Mouse (Mus musculus) CH12.LX (cell line): ENCODE results near the gene Tppp. TPM values are rescaled to one million over a fixed set of nuclear protein-coding genes. Genes with fewer than 3 reads are reported as not detected.
"Not testable (repeated sequence)": the region's sequence is repeated elsewhere in the genome, so short reads cannot be mapped to it uniquely, and the experiment has no call there.

Source experiments
- DNase-seq: peaks from one replicate; pipeline ENCODE4 v3.0.0-alpha.2; 2013; ENCODE audit errors: extremely low read depth
- H3K27ac ChIP-seq: 2 replicates; pipeline ENCODE4 v1.5.1; 2012; ENCODE audit warnings: low read depth, mild to moderate bottlenecking, control low read depth, moderate library complexity; ENCODE audit not compliant: insufficient read depth
- H3K27me3 ChIP-seq: replicated peaks from 2 replicates; pipeline ENCODE3; 2012; ENCODE audit warnings: inconsistent platforms
- H3K36me3 ChIP-seq, 2 experiments: replicated peaks in 1 of 2; 2 replicates each; pipeline versions ENCODE3 to v1.6.1; 2012; ENCODE audit warnings: inconsistent platforms in 1 of 2, low read length in 1 of 2, mild to moderate bottlenecking in 1 of 2, mixed read lengths in 1 of 2, moderate library complexity in 1 of 2; ENCODE audit not compliant: control insufficient read depth in 1 of 2, insufficient read depth in 1 of 2
- H3K4me1 ChIP-seq, 2 experiments: 2 replicates each; pipeline ENCODE4 v1.6.1; 2012; ENCODE audit warnings: inconsistent platforms in 1 of 2, moderate library complexity in 1 of 2; ENCODE audit not compliant: insufficient read depth in 2 of 2, control insufficient read depth in 1 of 2
- H3K4me2 ChIP-seq: 2 replicates; pipeline ENCODE4 v1.6.1; 2012; ENCODE audit warnings: low read depth, mild to moderate bottlenecking, control low read depth; ENCODE audit not compliant: poor library complexity, insufficient read depth, severe bottlenecking
- H3K4me3 ChIP-seq, 3 experiments: fragments of 150-350 bp in 1 of 3; sonication (generic) in 1 of 3; replicated peaks in 1 of 3; 2 replicates each; pipeline versions ENCODE3 to v1.5.1; 2011 to 2012; ENCODE audit warnings: low read depth in 2 of 3, low read length in 2 of 3, mild to moderate bottlenecking in 2 of 3, moderate library complexity in 2 of 3, control low read depth in 1 of 3, improper control_type of control experiment in 1 of 3, inconsistent platforms in 1 of 3, mixed read lengths in 1 of 3; ENCODE audit not compliant: poor library complexity in 1 of 3
- H3K79me2 ChIP-seq: replicated peaks from 2 replicates; pipeline ENCODE4 v1.6.1; 2012; ENCODE audit warnings: mild to moderate bottlenecking, moderate library complexity; ENCODE audit not compliant: control insufficient read depth, poor library complexity, insufficient read depth, severe bottlenecking; ENCODE audit errors: extremely low read depth
- H3K9ac ChIP-seq: 2 replicates; pipeline ENCODE4 v1.6.1; 2012; ENCODE audit warnings: low read depth, mild to moderate bottlenecking, control low read depth, moderate library complexity; ENCODE audit not compliant: insufficient read depth
- H3K9me3 ChIP-seq: replicated peaks from 2 replicates; pipeline ENCODE3; 2012; ENCODE audit warnings: low read length, inconsistent platforms, mixed read lengths
- CTCF ChIP-seq, 2 experiments: IDR thresholded peaks in 1 of 2; conservative IDR thresholded peaks in 1 of 2; 2 replicates each; pipeline ENCODE4 v1.5.1; 2011 to 2012; ENCODE audit warnings: low read depth in 2 of 2, low read length in 2 of 2, improper control_type of control experiment in 1 of 2, inconsistent platforms in 1 of 2, mild to moderate bottlenecking in 1 of 2, moderate library complexity in 1 of 2
- EP300 ChIP-seq: IDR thresholded peaks from 2 replicates; pipeline ENCODE4 v1.6.1; 2011; ENCODE audit warnings: low read length, improper control_type of control experiment
- IRF4 ChIP-seq: IDR thresholded peaks from 2 replicates; pipeline ENCODE4 v1.6.1; 2014; ENCODE audit warnings: low read depth, mild to moderate bottlenecking, inconsistent platforms, low read length, improper control_type of control experiment
- JUN ChIP-seq: IDR thresholded peaks from 2 replicates; pipeline ENCODE4 v1.6.1; 2011; ENCODE audit warnings: low read depth, mild to moderate bottlenecking, low read length, improper control_type of control experiment, moderate library complexity; ENCODE audit not compliant: insufficient read depth
- KAT2A ChIP-seq: IDR thresholded peaks from 2 replicates; pipeline ENCODE4 v1.6.1; 2012; ENCODE audit warnings: low read length, improper control_type of control experiment, inconsistent platforms; ENCODE audit not compliant: insufficient replicate concordance
- MAFK ChIP-seq: IDR thresholded peaks from 2 replicates; pipeline ENCODE4 v1.6.1; 2011; ENCODE audit warnings: low read length, improper control_type of control experiment; ENCODE audit not compliant: insufficient replicate concordance
- MAX ChIP-seq: IDR thresholded peaks from 2 replicates; pipeline ENCODE4 v1.6.1; 2011; ENCODE audit warnings: low read length, improper control_type of control experiment
- MXI1 ChIP-seq: IDR thresholded peaks from 2 replicates; pipeline ENCODE4 v1.6.1; 2011; ENCODE audit warnings: mild to moderate bottlenecking, low read depth, low read length, improper control_type of control experiment
- MYC ChIP-seq: IDR thresholded peaks from 2 replicates; pipeline ENCODE4 v1.6.1; 2011; ENCODE audit warnings: low read depth, mild to moderate bottlenecking, improper control_type of control experiment, low read length
- NELFE ChIP-seq: IDR thresholded peaks from 2 replicates; pipeline ENCODE4 v1.6.1; 2011; ENCODE audit warnings: low read depth, low read length, improper control_type of control experiment
- NRF1 ChIP-seq: IDR thresholded peaks from 2 replicates; pipeline ENCODE4 v1.6.1; 2014; ENCODE audit warnings: low read depth, mild to moderate bottlenecking, inconsistent platforms, low read length, improper control_type of control experiment, moderate library complexity
- POLR2AphosphoS2 ChIP-seq: IDR thresholded peaks from 2 replicates; pipeline ENCODE4 v1.6.1; 2011; ENCODE audit warnings: low read depth, low read length, improper control_type of control experiment
- RAD21 ChIP-seq: IDR thresholded peaks from 2 replicates; pipeline ENCODE4 v1.6.1; 2011; ENCODE audit warnings: low read depth, mild to moderate bottlenecking, low read length, improper control_type of control experiment, moderate library complexity
- RCOR1 ChIP-seq: conservative IDR thresholded peaks from 2 replicates; pipeline ENCODE4 v1.6.1; 2012; ENCODE audit warnings: low read depth, mild to moderate bottlenecking, inconsistent platforms, low read length, improper control_type of control experiment
- USF1 ChIP-seq: IDR thresholded peaks from 2 replicates; pipeline ENCODE4 v1.6.1; 2014; ENCODE audit warnings: low read depth, mild to moderate bottlenecking, inconsistent platforms, low read length, improper control_type of control experiment
- USF2 ChIP-seq: conservative IDR thresholded peaks from 2 replicates; pipeline ENCODE4 v1.6.1; 2011; ENCODE audit warnings: low read depth, low read length, improper control_type of control experiment
- ZNF384 ChIP-seq: IDR thresholded peaks from 2 replicates; pipeline ENCODE4 v1.6.1; 2012; ENCODE audit warnings: low read depth, low read length, improper control_type of control experiment, inconsistent platforms
- dilution Hi-C: fragments of 300-500 bp; cut with MboI; formaldehyde crosslinking; loops from 2 replicates; pipeline ENCODE4 v1.14.3; 2020; ENCODE audit warnings: low sequenced_read_pairs; ENCODE audit not compliant: extremely low pct_unique_long_range_greater_than_20kb, extremely low pct_ligation_motif_present
- in situ Hi-C: fragments of 300-500 bp; cut with MboI; formaldehyde crosslinking; loops from 3 replicates; pipeline ENCODE4 v1.14.3; 2019; ENCODE audit warnings: low sequenced_read_pairs, low pct_ligation_motif_present, low pct_unique_long_range_greater_than_20kb, mixed read lengths
- polyA plus RNA-seq: library from polyadenylated mRNA; unstranded; fragments of >175 nt; gene quantifications from 2 replicates; pipeline ENCODE4 v1.2.1, GENCODE M21; 2012; ENCODE audit warnings: low read depth; ENCODE audit not compliant: insufficient read length
- total RNA-seq, 2 experiments: library from RNA; depleted of rRNA; stranded (reverse); fragments of 300-350 nt in 1 of 2; fragments of >200 nt in 1 of 2; gene quantifications; 2 replicates each; pipeline ENCODE4 v1.2.3; 2012 to 2014

The Tppp gene
- total and polyA plus RNA-seq, 3 experiments, result 0.05 to 0.08 TPM; not detected in 1

DNA sequence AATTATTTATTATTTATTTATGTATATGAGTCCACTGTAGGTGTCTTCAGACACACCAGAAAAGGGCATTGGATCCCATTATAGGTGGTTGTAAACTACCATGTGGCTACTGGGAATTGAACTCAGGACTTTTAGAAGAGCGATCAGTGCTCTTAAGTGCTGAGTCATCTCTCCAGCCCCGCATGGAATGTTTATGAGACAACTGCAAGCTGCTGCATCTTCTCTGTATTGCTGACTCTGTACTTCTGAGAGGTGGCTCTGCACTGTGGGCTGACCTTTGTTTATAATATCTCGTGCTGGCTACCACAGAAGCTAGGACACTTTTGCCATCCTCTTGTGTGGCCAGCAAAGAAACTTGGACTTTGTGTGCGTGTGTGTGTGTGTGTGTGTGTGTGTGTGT lies 7.7 kb upstream of the Tppp start:
- Histone ChIP-seq H3K27ac (no peak overlapping the region), H3K4me3 (no peak overlapping the region), H3K4me2 (no peak overlapping the region), H3K9me3 (no peaks in the 10 kb centered on the region), H3K79me2 (no peaks in the 10 kb centered on the region), H3K27me3 (peaks cover 4% of the 10 kb centered on the region), H3K4me1 (peaks cover 0 to 5% of the 10 kb centered on the region in 2 experiments; a peak in 2 of 4 replicates), H3K9ac (no peak overlapping the region), H3K36me3 (no peaks in the 10 kb centered on the region)
- TF ChIP-seq MAFK, result 0 out of 2 replicates have a peak, but pooled peaks have one; percentile 8
- TF ChIP-seq NRF1, result no peak
- in situ Hi-C loops (no loop called here), dilution Hi-C loops (no loop called here)
- no peak for DNase-seq

DNA sequence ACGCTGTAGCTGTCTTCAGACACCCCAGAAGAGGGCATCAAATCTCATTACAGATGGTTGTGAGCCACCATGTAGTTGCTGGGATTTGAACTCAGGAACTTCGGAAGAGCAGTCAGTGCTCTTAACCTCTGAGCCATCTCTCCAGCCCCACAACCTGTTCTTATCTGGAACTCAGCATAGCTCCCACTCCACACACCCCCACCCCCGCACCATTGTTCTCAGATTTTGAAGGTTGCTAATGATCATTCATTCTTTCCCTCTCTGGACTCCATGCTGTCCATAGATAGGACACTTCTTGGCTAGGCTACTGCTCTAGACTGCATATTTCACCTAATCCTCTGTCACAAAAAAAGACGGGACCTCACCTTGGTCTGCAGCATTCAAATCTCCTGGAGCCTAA lies 2.3 kb upstream of the Tppp start:
- H3K9ac ChIP-seq, DNase-seq, H3K36me3 ChIP-seq, H3K9me3 ChIP-seq, in situ Hi-C loops, H3K79me2 ChIP-seq, dilution Hi-C loops, H3K27ac ChIP-seq, H3K4me2 ChIP-seq, H3K4me3 ChIP-seq: not testable (repeated sequence)
- H3K4me1 ChIP-seq, result peaks cover 0 to 26% of the 10 kb centered on the region in 2 experiments; a peak in 2 of 4 replicates
- H3K27me3 ChIP-seq, result peaks cover 48% of the 10 kb centered on the region

GRCm38 (mm10) chr13:74008216-74008615 lies 991 bp upstream of the Tppp start:
- DNase-seq, H3K27ac ChIP-seq, in situ Hi-C loops, H3K9ac ChIP-seq, dilution Hi-C loops, H3K4me2 ChIP-seq, H3K9me3 ChIP-seq, H3K4me3 ChIP-seq, H3K36me3 ChIP-seq, H3K79me2 ChIP-seq: not testable (repeated sequence)
- Histone ChIP-seq H3K4me1 (peaks cover 0 to 26% of the 10 kb centered on the region in 2 experiments; a peak in 2 of 4 replicates), H3K27me3 (peaks cover 58% of the 10 kb centered on the region)

DNA sequence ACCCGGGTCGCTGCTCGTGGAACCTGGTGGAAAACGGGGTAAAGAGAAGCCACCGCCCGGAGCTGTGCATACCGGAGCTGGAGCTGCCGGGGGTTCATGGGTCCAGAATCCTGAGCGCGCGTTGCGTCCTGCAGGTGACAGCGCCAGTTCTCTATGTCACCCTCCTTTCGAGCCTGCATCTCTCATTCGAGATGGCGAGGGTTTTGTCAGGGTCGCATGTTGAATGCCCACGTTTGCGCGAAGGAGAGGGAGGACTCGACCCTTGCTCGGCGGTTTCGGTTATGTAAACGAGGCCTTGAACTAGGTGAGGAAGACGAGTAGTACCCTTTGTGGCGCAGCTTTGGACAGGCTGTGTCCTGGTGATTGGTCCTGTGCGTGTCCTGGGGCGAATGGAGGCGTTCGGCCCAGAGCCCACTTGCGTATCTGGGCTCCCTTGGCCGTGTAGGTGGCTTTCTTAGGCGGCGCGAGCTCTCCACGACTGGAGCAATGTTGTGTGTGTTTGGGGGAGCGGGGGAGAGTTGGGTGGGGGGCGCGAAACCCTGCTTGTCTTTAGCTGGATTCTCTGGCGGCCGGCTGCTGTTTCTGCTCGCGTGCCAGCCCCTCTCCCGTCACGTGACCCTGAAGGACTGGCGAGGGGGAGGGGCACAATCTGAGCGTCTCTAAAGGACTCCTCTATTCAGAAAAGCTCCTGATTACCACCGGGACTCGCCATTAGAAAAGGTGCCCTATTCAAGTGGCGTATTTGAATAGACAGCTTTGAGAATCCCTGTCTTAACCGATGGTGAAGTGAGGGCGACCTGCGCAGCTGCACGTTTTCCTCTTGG lies 796 bp downstream of the Tppp start:
- dilution Hi-C loops, result no loop called here
- peaks cover 0 to 21% of the 10 kb centered on the region in 2 experiments; a peak in 2 of 4 replicates for H3K4me1 ChIP-seq
- no peaks in the 10 kb centered on the region for H3K9me3 ChIP-seq
- H3K27me3 ChIP-seq, result peaks cover 72% of the 10 kb centered on the region
- peak overlapping the region; percentile 75 for H3K4me2 ChIP-seq
- in situ Hi-C loops, result no loop called here
- H3K79me2 ChIP-seq, result no peaks in the 10 kb centered on the region
- no peak overlapping the region for H3K27ac ChIP-seq
- no peak overlapping the region for H3K9ac ChIP-seq
- no peak for DNase-seq
- H3K4me3 ChIP-seq, result peak overlapping the region in 2 of 3 experiments; percentile 43 to 49
- no peaks in the 10 kb centered on the region for H3K36me3 ChIP-seq
- TF ChIP-seq MAX (no peak), USF2 (peak; percentile 62), ZNF384 (no peak), USF1 (peak; percentile 82), MXI1 (no peak), RAD21 (no peak), JUN (no peak), RCOR1 (no peak), KAT2A (no peak), POLR2AphosphoS2 (no peak), IRF4 (no peak), NELFE (no peak), EP300 (no peak), MYC (no peak), CTCF (conservative IDR thresholded peaks at IDR 0.05 in 1 of 2, IDR thresholded peaks at IDR 0.05 in 1 of 2; ENCODE audit: low read depth in 2 of 2, low read length in 2 of 2) (no peak), NRF1 (no peak), MAFK (no peak)
